Mouse (Mus musculus) erythroblast, embryonic 14.5 days (primary cell): ENCODE measurements around the gene Myadml2.

Source experiments
- GATA1 ChIP-seq: IDR thresholded peaks from 2 replicates; pipeline ENCODE4 v1.6.1; 2012; ENCODE audit warnings: low read length, inconsistent platforms, mixed read lengths
- TAL1 ChIP-seq: IDR thresholded peaks from 3 replicates; pipeline ENCODE4 v1.6.1; 2012; ENCODE audit warnings: low read length, inconsistent platforms, mixed read lengths

- TF ChIP-seq TAL1 (no peak), GATA1 (no peak)
Measured at GRCm38 (mm10) chr11:120629911-120630310, 18.0 kb downstream of the Myadml2 start.
